Mouse (Mus musculus) ES-E14 (cell line): ENCODE measurements around the gene Zfp512b.

Experiments used
- CHD2 ChIP-seq: IDR thresholded peaks from 2 replicates; pipeline ENCODE4 v1.6.1; 2014; ENCODE audit warnings: mild to moderate bottlenecking, low read depth, low read length, inconsistent platforms
- HCFC1 ChIP-seq: IDR thresholded peaks from 2 replicates; pipeline ENCODE4 v1.6.1; 2012; ENCODE audit warnings: low read length, inconsistent platforms, borderline replicate concordance; ENCODE audit not compliant: insufficient read depth

DNA sequence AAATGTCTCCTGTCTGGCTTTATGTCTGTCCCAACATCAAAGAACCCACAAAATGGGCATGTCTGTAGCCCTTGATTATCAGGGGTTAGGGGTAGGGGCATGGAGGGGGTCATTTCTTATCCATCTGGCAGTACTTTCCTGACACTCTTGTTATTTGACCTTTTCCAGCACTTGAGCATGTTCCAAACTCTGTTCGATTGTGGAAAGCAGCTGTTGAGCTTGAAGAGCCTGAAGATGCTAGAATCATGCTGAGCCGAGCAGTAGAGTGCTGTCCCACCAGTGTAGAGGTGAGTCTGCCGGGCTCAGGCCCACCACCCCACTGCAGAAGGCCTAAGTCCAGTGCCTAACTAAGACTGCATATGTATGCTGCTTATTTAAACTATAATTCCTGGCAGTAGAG is 43.3 kb upstream of the Zfp512b start:
- TF ChIP-seq HCFC1 = no peak
- no peak for TF ChIP-seq CHD2
